Comparison of ENCODE assay signal across 8 mouse cellular contexts in the genomic region with DNA sequence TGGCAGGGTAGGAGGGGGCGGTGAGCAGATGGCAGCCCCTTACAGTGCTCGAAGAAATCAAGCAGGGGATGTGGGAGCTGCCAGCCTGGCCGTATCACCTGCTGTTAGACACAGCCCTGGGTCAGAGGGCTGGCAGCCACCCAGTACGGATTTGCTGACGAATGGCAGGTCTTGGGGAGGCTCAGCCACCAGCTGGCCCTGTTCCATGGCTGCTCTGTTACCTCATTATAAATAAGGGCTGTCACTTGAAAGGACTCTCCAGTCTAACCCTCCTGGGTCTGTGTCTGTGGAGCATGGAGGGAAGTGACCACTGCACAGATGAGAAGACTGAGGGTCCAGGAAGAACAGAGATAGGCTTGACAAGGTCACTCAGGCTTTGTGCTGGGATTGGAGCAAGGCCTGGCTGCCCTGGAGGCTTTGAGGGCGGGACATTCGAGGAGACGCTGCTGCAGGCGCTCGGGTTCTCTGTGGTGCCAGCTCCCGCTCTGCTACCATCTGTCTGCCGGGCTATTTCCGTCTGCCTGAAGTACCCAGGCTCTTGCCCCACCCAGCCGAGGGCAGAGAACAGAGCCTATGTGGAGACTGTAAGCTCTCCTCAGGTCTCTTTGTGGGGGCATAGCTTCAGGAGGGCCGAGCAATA.
DNase-seq lines count a peak whose midpoint lies in the region; ATAC-seq lines count a peak whose summit lies in the region.

No protein-coding gene starts in this region.

- peak overlapping the region; percentile 95 for H3K27ac ChIP-seq in forebrain, embryonic 15.5 days (replicated peaks)
- H3K27ac ChIP-seq in neural tube, embryonic 12.5 days: no peak overlapping the region
- no peak overlapping the region for H3K27ac ChIP-seq in limb, embryonic 10.5 days
- no peak overlapping the region for H3K27ac ChIP-seq in heart, embryonic 11.5 days (ENCODE audit: low read depth, low read length)

- H3K4me1 ChIP-seq in forebrain, embryonic 15.5 days: peaks cover 62% of the 10 kb centered on the region
- peaks cover 29% of the 10 kb centered on the region for H3K4me1 ChIP-seq in neural tube, embryonic 12.5 days
- 0 out of 2 replicates have a peak, but pooled peaks cover 2% of the 10 kb centered on the region for H3K4me1 ChIP-seq in limb, embryonic 10.5 days
- H3K4me1 ChIP-seq in heart, embryonic 11.5 days (ENCODE audit: control insufficient read depth, insufficient read depth, low read length): no peaks in the 10 kb centered on the region

- no peaks in the 10 kb centered on the region for H3K36me3 ChIP-seq in forebrain, embryonic 15.5 days
- no peaks in the 10 kb centered on the region for H3K36me3 ChIP-seq in neural tube, embryonic 12.5 days
- H3K36me3 ChIP-seq in limb, embryonic 10.5 days: no peaks in the 10 kb centered on the region
- no peaks in the 10 kb centered on the region for H3K36me3 ChIP-seq in heart, embryonic 11.5 days (ENCODE audit: control insufficient read depth, insufficient read depth, low read length)

- ATAC-seq in forebrain, embryonic 15.5 days (replicated peaks): peak; percentile 70
- peak; percentile 76 for ATAC-seq in neural tube, embryonic 12.5 days (ENCODE audit: low FRiP score, low read depth)
- no peak for ATAC-seq in granulocyte monocyte progenitor cell, adult 5-6 weeks (replicated peaks; ENCODE audit: poor library complexity, severe bottlenecking)
- no peak for ATAC-seq in heart, embryonic 11.5 days (replicated peaks; ENCODE audit: insufficient number of reproducible peaks, low FRiP score, low TSS enrichment)

- WGBS in forebrain, embryonic 15.5 days: 20% methylated on average over 15 of the region's 15 CpGs
- WGBS in neural tube, embryonic 12.5 days: 46% methylated on average over 15 of the region's 15 CpGs
- 65% methylated on average over 15 of the region's 15 CpGs for WGBS in limb, embryonic 10.5 days
- 67% methylated on average over 15 of the region's 15 CpGs for WGBS in heart, embryonic 11.5 days (ENCODE audit: insufficient replicate concordance)

- H3K27me3 ChIP-seq in forebrain, embryonic 15.5 days: no peaks in the 10 kb centered on the region
- no peaks in the 10 kb centered on the region for H3K27me3 ChIP-seq in neural tube, embryonic 12.5 days (replicated peaks)
- H3K27me3 ChIP-seq in limb, embryonic 10.5 days (ENCODE audit: low read depth, poor library complexity, severe bottlenecking): no peaks in the 10 kb centered on the region
- H3K27me3 ChIP-seq in heart, embryonic 11.5 days (ENCODE audit: control insufficient read depth, insufficient read depth, low read length): peaks cover 4% of the 10 kb centered on the region; the same call in 1 of the 2 replicates

- DNase-seq in adrenal gland, postnatal 10 days: peak; percentile 42
- DNase-seq in adrenal gland, adult 8-10 months: no peak
- DNase-seq in adrenal gland, postnatal 14 days: peak; percentile 34
- no peak for DNase-seq in limb, embryonic 10.5 days (ENCODE audit: low spot score)

- H3K4me2 ChIP-seq in forebrain, embryonic 15.5 days (replicated peaks): no peak overlapping the region
- H3K4me2 ChIP-seq in neural tube, embryonic 12.5 days (replicated peaks): no peak overlapping the region
- H3K4me2 ChIP-seq in heart, embryonic 11.5 days: no peak overlapping the region

- H3K9me3 ChIP-seq in forebrain, embryonic 15.5 days: no peaks in the 10 kb centered on the region
- no peaks in the 10 kb centered on the region for H3K9me3 ChIP-seq in neural tube, embryonic 12.5 days
- H3K9me3 ChIP-seq in limb, embryonic 10.5 days (replicated peaks): no peaks in the 10 kb centered on the region
- no peaks in the 10 kb centered on the region for H3K9me3 ChIP-seq in heart, embryonic 11.5 days (replicated peaks; ENCODE audit: control insufficient read depth, low read length)

- peak overlapping the region; percentile 22 for H3K9ac ChIP-seq in forebrain, embryonic 15.5 days (replicated peaks)
- no peak overlapping the region for H3K9ac ChIP-seq in neural tube, embryonic 12.5 days
- H3K9ac ChIP-seq in heart, embryonic 11.5 days (ENCODE audit: low read depth, low read length): no peak overlapping the region

- no peak overlapping the region for H3K4me3 ChIP-seq in forebrain, embryonic 15.5 days
- H3K4me3 ChIP-seq in neural tube, embryonic 12.5 days: no peak overlapping the region
- H3K4me3 ChIP-seq in limb, embryonic 10.5 days: no peak overlapping the region
- no peak overlapping the region for H3K4me3 ChIP-seq in heart, embryonic 11.5 days (ENCODE audit: low read depth, low read length)

Comparison
In these comparisons a context has a peak if more than half of its experiments do, and no peak if none do; other contexts are left out.
1. DNase-seq: peak in adrenal gland, postnatal 10 days (single experiment) and adrenal gland, postnatal 14 days (single experiment); none in adrenal gland, adult 8-10 months (single experiment) and limb, embryonic 10.5 days (single experiment).
2. ATAC-seq: peak in forebrain, embryonic 15.5 days (single experiment) and neural tube, embryonic 12.5 days (single experiment); none in granulocyte monocyte progenitor cell, adult 5-6 weeks (single experiment) and heart, embryonic 11.5 days (single experiment).